Mouse (Mus musculus) hindbrain, embryonic 16.5 days (tissue): ENCODE measurements around the gene Meis1. TPM values are rescaled to one million over a fixed set of nuclear protein-coding genes. Genes with fewer than 3 reads are reported as not detected.
A peak's percentile ranks its signal among the peaks of the same experiment; 100 is the strongest.

Experiments
- ATAC-seq: fragments of 200-750 bp; cut with Nextera tagmentation; 2 replicates; pipeline ENCODE4 v1.8.0; 2017; ENCODE audit warnings: moderate TSS enrichment, moderate library complexity
- H3K27ac ChIP-seq: fragments of 300-500 bp; sonication (generic); 2 replicates; pipeline ENCODE4 v1.5.1; 2014; ENCODE audit warnings: low read depth, mild to moderate bottlenecking, control low read depth, low read length, moderate library complexity
- H3K27me3 ChIP-seq: fragments of 300-500 bp; sonication (generic); replicated peaks from 2 replicates; pipeline ENCODE4 v1.6.1; 2014; ENCODE audit warnings: low read length; ENCODE audit not compliant: control insufficient read depth, insufficient read depth
- H3K36me3 ChIP-seq: fragments of 300-500 bp; sonication (generic); 2 replicates; pipeline ENCODE4 v1.6.1; 2014; ENCODE audit warnings: mild to moderate bottlenecking, low read length, moderate library complexity, mixed read lengths; ENCODE audit not compliant: control insufficient read depth, insufficient read depth
- H3K4me1 ChIP-seq: fragments of 300-500 bp; sonication (generic); 2 replicates; pipeline ENCODE4 v1.6.1; 2014; ENCODE audit warnings: low read depth, low read length; ENCODE audit not compliant: control insufficient read depth, insufficient read depth
- H3K4me2 ChIP-seq: fragments of 300-500 bp; sonication (generic); 2 replicates; pipeline ENCODE4 v1.6.1; 2014; ENCODE audit warnings: mild to moderate bottlenecking, low read length, control low read depth, moderate library complexity
- H3K4me3 ChIP-seq: fragments of 300-500 bp; sonication (generic); 2 replicates; pipeline ENCODE4 v1.5.1; 2014; ENCODE audit warnings: mild to moderate bottlenecking, low read length, control low read depth, moderate library complexity
- H3K9ac ChIP-seq: fragments of 300-500 bp; sonication (generic); 2 replicates; pipeline ENCODE4 v1.6.1; 2014; ENCODE audit warnings: low read depth, mild to moderate bottlenecking, control low read depth, low read length, moderate library complexity
- H3K9me3 ChIP-seq: fragments of 300-500 bp; sonication (generic); 2 replicates; pipeline ENCODE4 v1.6.1; 2014; ENCODE audit warnings: mild to moderate bottlenecking, low read length, moderate library complexity; ENCODE audit not compliant: control insufficient read depth
- WGBS: fragments of 180-500 bp; shearing (Covaris S2); extraction: QIAGEN DNeasy Blood & Tissue Kit; methylation state at CpG from one replicate; pipeline ENCODE4 v1.1.7; 2014; 5-methylcytosine and 5-hydroxymethylcytosine counted together
- polyA plus RNA-seq: library from polyadenylated mRNA; unstranded; fragments of >200 nt; fragmentation: Nextera tagmentation; extraction: Ambion mirVana; gene quantifications from 2 replicates; pipeline ENCODE4 v1.2.1, GENCODE M21; 2015

Meis1 gene
- polyA plus RNA-seq, 1 experiment from 2014 or later: 183 TPM

GRCm38 (mm10) chr11:19015381-19015730 lies 3.4 kb downstream of the Meis1 start:
- Histone ChIP-seq H3K27ac (peak overlapping the region; percentile 91), H3K4me1 (peaks cover 3% of the 10 kb centered on the region), H3K4me3 (peak overlapping the region; percentile 75), H3K9me3 (no peaks in the 10 kb centered on the region), H3K9ac (peak overlapping the region; percentile 93), H3K27me3 (no peaks in the 10 kb centered on the region; the same call in 1 of the 2 replicates), H3K4me2 (peak overlapping the region; percentile 71), H3K36me3 (no peaks in the 10 kb centered on the region)
- ATAC-seq: no peak
- 5% methylated on average over 5 of the region's 5 CpGs for WGBS

GRCm38 (mm10) chr11:19014441-19015161 lies 4.2 kb downstream of the Meis1 start:
- Histone ChIP-seq H3K9ac (peak overlapping the region; percentile 93), H3K4me2 (peak overlapping the region; percentile 71), H3K4me1 (peaks cover 3% of the 10 kb centered on the region), H3K27ac (peak overlapping the region; percentile 91), H3K27me3 (no peaks in the 10 kb centered on the region; the same call in 1 of the 2 replicates), H3K36me3 (no peaks in the 10 kb centered on the region), H3K9me3 (no peaks in the 10 kb centered on the region), H3K4me3 (peak overlapping the region; percentile 75)
- no peak for ATAC-seq
- WGBS: under 1% methylated on average over 35 of the region's 35 CpGs

DNA sequence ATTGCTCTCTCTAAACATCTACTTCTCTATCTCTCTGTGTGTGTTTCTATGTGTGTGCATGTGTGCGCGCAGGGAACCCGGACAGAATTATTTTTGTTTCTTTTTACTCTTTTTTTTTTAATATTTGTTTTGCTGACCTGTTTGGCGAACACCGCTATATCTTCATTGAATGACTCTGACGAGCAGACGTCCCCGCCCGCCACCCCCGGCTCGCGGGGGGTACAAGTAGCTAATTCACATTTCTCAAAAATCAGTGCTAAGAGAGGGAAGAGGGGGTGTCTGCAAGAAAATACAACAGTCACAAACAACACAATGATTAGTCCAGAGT lies 4.7 kb downstream of the Meis1 start:
- 11% methylated on average over 12 of the region's 12 CpGs for WGBS
- peaks cover 3% of the 10 kb centered on the region for H3K4me1 ChIP-seq
- no peak for ATAC-seq

DNA sequence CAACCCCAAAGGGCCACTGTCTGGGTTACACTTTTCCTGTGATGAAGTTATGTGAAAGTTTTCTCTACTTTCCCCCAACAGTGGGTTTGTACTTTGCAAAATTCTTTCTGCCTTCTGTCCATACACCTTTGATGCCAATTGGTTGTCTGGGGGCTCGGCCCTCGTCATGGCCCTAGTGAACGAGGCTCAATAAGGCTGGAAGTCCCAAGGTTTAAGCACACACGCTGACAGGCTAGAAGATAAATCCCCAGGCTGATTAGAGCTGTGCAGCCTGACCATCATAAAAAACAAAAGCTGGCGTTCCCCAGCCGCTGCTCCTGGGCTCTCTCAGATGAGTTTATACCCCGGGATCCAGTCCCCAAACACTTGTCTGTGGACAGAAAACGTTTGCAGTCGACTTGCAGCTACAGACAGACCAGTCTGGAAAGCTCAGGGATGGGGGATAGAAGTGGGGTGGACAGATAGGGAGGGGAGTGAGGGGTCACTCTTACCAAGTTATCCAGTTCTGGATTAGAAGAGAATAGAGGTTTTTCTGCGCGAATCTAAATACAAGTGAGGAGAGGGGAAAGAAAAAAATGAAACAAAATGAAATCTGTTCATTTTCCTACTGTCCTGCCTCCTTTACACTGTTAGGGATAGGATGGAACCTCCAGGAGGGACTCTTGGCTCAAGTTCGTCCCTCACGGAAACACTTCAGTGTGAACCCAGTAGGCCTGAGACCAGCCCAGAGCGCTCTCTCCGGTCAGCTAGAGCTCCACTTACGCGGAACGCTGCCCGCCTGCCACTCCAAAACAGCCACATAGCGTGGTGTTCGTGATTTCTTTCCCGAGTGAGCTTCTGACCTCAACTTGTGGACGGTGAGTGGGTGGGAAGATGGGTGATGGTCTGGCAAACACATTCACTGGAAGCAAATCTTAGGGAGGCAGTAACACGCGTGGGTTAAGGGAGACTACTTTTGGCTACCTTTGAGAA lies 5.4 kb downstream of the Meis1 start:
- no peaks in the 10 kb centered on the region for H3K36me3 ChIP-seq
- peak overlapping the region; percentile 91 for H3K27ac ChIP-seq
- H3K4me2 ChIP-seq: peak overlapping the region; percentile 71
- peak overlapping the region; percentile 93 for H3K9ac ChIP-seq
- H3K4me1 ChIP-seq: peaks cover 9% of the 10 kb centered on the region
- ATAC-seq: no peak
- 11% methylated on average over 25 of the region's 25 CpGs for WGBS
- H3K4me3 ChIP-seq: peak overlapping the region; percentile 75
- no peaks in the 10 kb centered on the region for H3K9me3 ChIP-seq
- H3K27me3 ChIP-seq: no peaks in the 10 kb centered on the region; the same call in 1 of the 2 replicates

More for the DNA sequence above, 4.7 kb downstream of the Meis1 start:
- Histone ChIP-seq H3K9ac (peak overlapping the region; percentile 93), H3K36me3 (no peaks in the 10 kb centered on the region), H3K4me3 (peak overlapping the region; percentile 75), H3K27ac (peak overlapping the region; percentile 91), H3K27me3 (no peaks in the 10 kb centered on the region; the same call in 1 of the 2 replicates), H3K9me3 (no peaks in the 10 kb centered on the region), H3K4me2 (peak overlapping the region; percentile 71)

DNA sequence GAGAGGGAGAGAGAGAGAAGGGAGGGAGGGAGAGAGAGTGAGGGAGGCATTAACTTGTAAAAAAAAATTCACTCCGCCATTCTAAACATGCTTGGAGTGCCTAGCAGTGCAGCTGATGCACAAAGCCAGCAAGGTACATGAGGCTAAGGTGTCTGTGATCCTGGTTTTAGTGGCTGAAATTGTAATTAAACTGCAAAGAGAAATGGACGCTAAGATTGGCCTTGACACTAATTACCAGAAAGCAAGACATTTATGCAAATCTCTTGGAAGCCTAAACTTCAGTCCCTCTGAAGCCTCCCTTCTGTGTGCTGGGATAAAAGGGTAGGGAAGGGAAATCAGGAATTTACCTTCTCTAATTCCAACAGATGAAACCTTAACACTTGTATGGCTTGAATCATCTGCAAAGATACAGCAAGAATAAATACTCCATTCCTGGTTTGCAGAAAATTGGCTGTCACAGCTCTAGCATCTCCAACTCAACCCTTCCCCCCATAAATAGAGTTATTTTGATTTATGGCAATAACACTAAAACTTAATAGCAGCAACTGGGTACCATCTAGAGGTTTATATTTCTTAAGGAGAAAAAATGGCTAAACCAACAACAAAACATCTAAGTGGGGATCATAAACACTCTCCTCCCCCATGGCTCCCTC lies 6.2 kb downstream of the Meis1 start:
- Histone ChIP-seq H3K36me3 (no peaks in the 10 kb centered on the region), H3K4me1 (peaks cover 16% of the 10 kb centered on the region), H3K27ac (peak overlapping the region; percentile 91), H3K4me2 (peak overlapping the region; percentile 71), H3K27me3 (no peaks in the 10 kb centered on the region; the same call in 1 of the 2 replicates), H3K9me3 (no peaks in the 10 kb centered on the region), H3K4me3 (peak overlapping the region; percentile 75), H3K9ac (peak overlapping the region; percentile 93)
- no peak for ATAC-seq
- 14% methylated on average over 2 of the region's 2 CpGs for WGBS

GRCm38 (mm10) chr11:19012001-19012400 lies 6.8 kb downstream of the Meis1 start:
- no peak for ATAC-seq
- H3K4me1 ChIP-seq: peaks cover 21% of the 10 kb centered on the region
- peak overlapping the region; percentile 91 for H3K27ac ChIP-seq
- peak overlapping the region; percentile 71 for H3K4me2 ChIP-seq
- no peaks in the 10 kb centered on the region for H3K9me3 ChIP-seq
- H3K27me3 ChIP-seq: no peaks in the 10 kb centered on the region; the same call in 1 of the 2 replicates
- 21% methylated on average over 2 of the region's 2 CpGs for WGBS
- no peaks in the 10 kb centered on the region for H3K36me3 ChIP-seq
- peak overlapping the region; percentile 93 for H3K9ac ChIP-seq
- H3K4me3 ChIP-seq: peak overlapping the region; percentile 75

DNA sequence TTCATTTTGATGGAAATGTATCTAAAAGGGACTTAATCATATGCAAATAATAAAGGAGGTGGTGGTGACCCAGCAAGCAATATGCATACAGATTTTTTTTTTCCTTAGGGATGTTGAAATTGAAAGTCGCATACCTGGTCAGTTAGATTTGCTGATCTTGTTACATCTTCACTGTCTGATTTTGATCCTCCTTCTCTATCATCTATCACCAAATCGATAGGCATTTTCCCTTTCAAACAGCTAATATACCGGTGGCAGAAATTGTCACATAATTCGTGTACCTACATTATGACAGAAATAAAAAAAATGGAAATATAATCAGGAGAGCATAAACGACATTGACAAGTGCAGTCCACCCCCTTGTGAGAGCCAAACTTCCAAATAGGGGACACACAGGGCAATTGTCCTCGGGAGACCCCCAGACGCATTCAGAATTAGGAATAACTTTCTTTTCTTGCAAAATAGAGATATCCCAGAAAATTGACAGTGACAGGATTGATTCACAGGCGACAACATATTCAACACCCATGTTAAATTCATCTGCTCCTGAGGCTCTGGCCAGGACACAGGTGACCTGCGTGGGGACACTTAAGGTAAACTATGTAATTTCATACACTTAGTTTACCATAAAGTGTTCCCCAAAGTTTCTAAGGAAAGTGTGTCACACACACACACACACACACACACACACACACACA lies 7.5 kb downstream of the Meis1 start:
- peak overlapping the region; percentile 87 for H3K27ac ChIP-seq
- no peaks in the 10 kb centered on the region; the same call in 1 of the 2 replicates for H3K27me3 ChIP-seq
- peak overlapping the region; percentile 71 for H3K4me2 ChIP-seq
- peak overlapping the region; percentile 65 for H3K9ac ChIP-seq
- no peaks in the 10 kb centered on the region for H3K36me3 ChIP-seq
- ATAC-seq: no peak
- no peaks in the 10 kb centered on the region for H3K9me3 ChIP-seq
- H3K4me3 ChIP-seq: peak overlapping the region; percentile 36
- WGBS: 25% methylated on average over 9 of the region's 9 CpGs
- peaks cover 21% of the 10 kb centered on the region for H3K4me1 ChIP-seq

DNA sequence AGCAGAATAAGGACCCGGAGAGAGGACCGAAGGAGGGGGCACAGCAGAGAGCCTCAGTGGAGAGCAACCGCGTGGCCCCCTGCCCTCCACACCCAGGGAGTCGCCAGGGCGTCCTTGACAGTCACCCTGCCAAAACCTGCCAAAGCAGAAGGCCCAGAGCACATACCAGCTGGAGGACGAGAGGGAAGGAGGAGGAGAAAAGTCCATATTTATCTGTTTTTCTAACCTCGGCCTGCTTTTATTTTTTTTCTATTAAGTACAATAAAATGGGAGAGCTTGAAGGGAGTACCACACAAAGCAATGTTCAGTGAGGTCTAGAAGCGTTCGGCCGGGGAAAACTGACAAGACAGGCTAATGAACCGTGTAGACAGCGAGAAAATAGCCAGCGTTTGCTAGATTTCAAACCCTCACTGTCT lies 8.4 kb downstream of the Meis1 start:
- peak overlapping the region; percentile 65 for H3K9ac ChIP-seq
- H3K4me1 ChIP-seq: peaks cover 21% of the 10 kb centered on the region
- H3K36me3 ChIP-seq: no peaks in the 10 kb centered on the region
- peak overlapping the region; percentile 87 for H3K27ac ChIP-seq
- H3K4me3 ChIP-seq: peak overlapping the region; percentile 36
- no peaks in the 10 kb centered on the region; the same call in 1 of the 2 replicates for H3K27me3 ChIP-seq
- peak overlapping the region; percentile 71 for H3K4me2 ChIP-seq
- 12% methylated on average over 14 of the region's 14 CpGs for WGBS
- no peaks in the 10 kb centered on the region for H3K9me3 ChIP-seq
- peak; percentile 29 for ATAC-seq
